Mouse (Mus musculus): ENCODE data around the gene Vps35l.

Vps35l gene

GRCm38 (mm10) chr7:118739975-118740531, at the start of gene Vps35l:
Vps35l (plus strand) TSS chr7:118740226.
- DNase-seq (ENCODE audit: low read depth, low spot score) = peak; percentile 72

- DNase-seq (ENCODE audit: low read depth, low spot score) = no peak
Measured at GRCm38 (mm10) chr7:118691287-118691686, 48.7 kb upstream of the Vps35l start.

- DNase-seq (ENCODE audit: low read depth, low spot score) = no peak
Measured at GRCm38 (mm10) chr7:118696146-118696545, 43.9 kb upstream of the Vps35l start.

GRCm38 (mm10) chr7:118697168-118697567, 42.9 kb upstream of the Vps35l start:
- DNase-seq (ENCODE audit: low read depth, low spot score) = no peak

- no peak for DNase-seq (ENCODE audit: low read depth, low spot score)
Measured at GRCm38 (mm10) chr7:118698882-118699281, 41.1 kb upstream of the Vps35l start.

GRCm38 (mm10) chr7:118703144-118703561, 36.9 kb upstream of the Vps35l start:
- DNase-seq (ENCODE audit: low read depth, low spot score) = no peak

- no peak for DNase-seq (ENCODE audit: low read depth, low spot score)
Measured at GRCm38 (mm10) chr7:118704001-118704850, 35.8 kb upstream of the Vps35l start.

GRCm38 (mm10) chr7:118705101-118705961, 34.7 kb upstream of the Vps35l start, which contains the start of gene Gde1:
Gde1 (minus strand) TSS chr7:118705778.
- DNase-seq (ENCODE audit: low read depth, low spot score) = peak; percentile 93

GRCm38 (mm10) chr7:118706051-118706450, 34.0 kb upstream of the Vps35l start:
- peak; percentile 48 for DNase-seq (ENCODE audit: low read depth, low spot score)

GRCm38 (mm10) chr7:118706488-118706887, 33.5 kb upstream of the Vps35l start:
- DNase-seq (ENCODE audit: low read depth, low spot score) = no peak

GRCm38 (mm10) chr7:118707216-118707615, 32.8 kb upstream of the Vps35l start:
- no peak for DNase-seq (ENCODE audit: low read depth, low spot score)

- DNase-seq (ENCODE audit: low read depth, low spot score) = no peak
Measured at GRCm38 (mm10) chr7:118708002-118708401, 32.0 kb upstream of the Vps35l start.

GRCm38 (mm10) chr7:118710776-118711175, 29.2 kb upstream of the Vps35l start:
- DNase-seq (ENCODE audit: low read depth, low spot score) = peak; percentile 91

- DNase-seq (ENCODE audit: low read depth, low spot score) = peak; percentile 97
Measured at GRCm38 (mm10) chr7:118712228-118713173, 27.5 kb upstream of the Vps35l start, which contains the start of gene Ccp110. Ccp110 (plus strand) TSS chr7:118712552.

GRCm38 (mm10) chr7:118714873-118715272, 25.2 kb upstream of the Vps35l start:
- no peak for DNase-seq (ENCODE audit: low read depth, low spot score)

- no peak for DNase-seq (ENCODE audit: low read depth, low spot score)
Measured at GRCm38 (mm10) chr7:118718066-118718465, 22.0 kb upstream of the Vps35l start.

GRCm38 (mm10) chr7:118723927-118724326, 16.1 kb upstream of the Vps35l start:
- DNase-seq (ENCODE audit: low read depth, low spot score) = no peak

- DNase-seq (ENCODE audit: low read depth, low spot score) = no peak
Measured at GRCm38 (mm10) chr7:118725459-118725858, 14.6 kb upstream of the Vps35l start.

- no peak for DNase-seq (ENCODE audit: low read depth, low spot score)
Measured at GRCm38 (mm10) chr7:118728846-118729587, 11.0 kb upstream of the Vps35l start.

- DNase-seq (ENCODE audit: low read depth, low spot score) = no peak
Measured at GRCm38 (mm10) chr7:118731781-118732180, 8.2 kb upstream of the Vps35l start.
